Mouse (Mus musculus) cerebellum, postnatal 4 days (tissue): ENCODE results near the gene Foxl1.

ENCODE experiments used
- DNase-seq, 2 experiments: peaks; one replicate each; pipeline ENCODE4 v3.0.0; 2022; ENCODE audit warnings: low spot score in 2 of 2, mixed read lengths in 1 of 2

The Foxl1 gene

GRCm38 (mm10) chr8:121092627-121093026, 35.1 kb upstream of the Foxl1 start:
- DNase-seq = peak; percentile 82 to 91

- no peak for DNase-seq
These were observed 34.2 kb upstream of the Foxl1 start for GRCm38 (mm10) chr8:121093496-121093895.

GRCm38 (mm10) chr8:121104049-121104818, 23.5 kb upstream of the Foxl1 start:
- DNase-seq = peak; percentile 85 to 87

- peak; percentile 97 to 98 for DNase-seq
These were observed 19.8 kb upstream of the Foxl1 start, which contains the start of gene Mthfsd for GRCm38 (mm10) chr8:121107668-121108656. Mthfsd (minus strand) TSS chr8:121108392.

GRCm38 (mm10) chr8:121108657-121109056, 19.1 kb upstream of the Foxl1 start:
- no peak for DNase-seq

- no peak for DNase-seq
These were observed 16.4 kb upstream of the Foxl1 start for GRCm38 (mm10) chr8:121111145-121111907.

- peak; percentile 98 to 99 for DNase-seq
These were observed 14.5 kb upstream of the Foxl1 start for GRCm38 (mm10) chr8:121113261-121113660.

- no peak for DNase-seq
These were observed 12.6 kb upstream of the Foxl1 start for GRCm38 (mm10) chr8:121115136-121115535.

- DNase-seq = peak in 1 of 2 experiments; percentile 55
These were observed 11.8 kb upstream of the Foxl1 start, which contains the start of gene Foxc2 for GRCm38 (mm10) chr8:121115948-121116347. Foxc2 (plus strand) TSS chr8:121116171.

GRCm38 (mm10) chr8:121116591-121117185, 11.1 kb upstream of the Foxl1 start:
- no peak for DNase-seq

GRCm38 (mm10) chr8:121117186-121117651, 10.5 kb upstream of the Foxl1 start:
- DNase-seq = no peak

GRCm38 (mm10) chr8:121117906-121118305, 9.8 kb upstream of the Foxl1 start:
- DNase-seq = no peak

GRCm38 (mm10) chr8:121118634-121119420, 8.9 kb upstream of the Foxl1 start:
- DNase-seq = no peak

- DNase-seq = no peak
These were observed 7.9 kb upstream of the Foxl1 start for GRCm38 (mm10) chr8:121119635-121120455.

GRCm38 (mm10) chr8:121120456-121121419, 7.0 kb upstream of the Foxl1 start:
- DNase-seq = no peak

- no peak for DNase-seq
These were observed 6.0 kb upstream of the Foxl1 start for GRCm38 (mm10) chr8:121121704-121122103.

- no peak for DNase-seq
These were observed 5.4 kb upstream of the Foxl1 start for GRCm38 (mm10) chr8:121122368-121122767.

GRCm38 (mm10) chr8:121123113-121123512, 4.6 kb upstream of the Foxl1 start:
- DNase-seq = no peak
